Mouse (Mus musculus): ENCODE measurements around the gene Nek9. TPM values are rescaled to one million over a fixed set of nuclear protein-coding genes. Genes with fewer than 3 reads are reported as not detected.

Nek9 gene
- total and polyA plus RNA-seq, 2 experiments from 2014 or later, result 8.5 to 23.2 TPM

GRCm38 (mm10) chr12:85337567-85338311, 1.4 kb downstream of the Nek9 start:
- DNase-seq (no peak), ATAC-seq (no peak)
- Histone ChIP-seq H3K4me1 (ENCODE audit: insufficient read depth) (no peaks in the 10 kb centered on the region), H3K9ac (no peak overlapping the region), H3K27me3 (ENCODE audit: insufficient read depth, low read length) (no peaks in the 10 kb centered on the region), H3K4me3 (ENCODE audit: low read depth, low read length) (no peak overlapping the region), H3K27ac (ENCODE audit: low read depth, low read length) (no peak overlapping the region), H3K9me3 (ENCODE audit: low read length) (no peaks in the 10 kb centered on the region), H3K36me3 (ENCODE audit: insufficient read depth) (peaks cover 25% of the 10 kb centered on the region), H3K4me2 (ENCODE audit: low read depth) (peak overlapping the region; percentile 73; the same call in 1 of the 2 replicates)
- no peak for TF ChIP-seq CTCF (IDR thresholded peaks at IDR 0.05; ENCODE audit: low read depth)
- 83% methylated on average over 6 of the region's 6 CpGs for WGBS

- WGBS, result 91% methylated on average over 7 of the region's 7 CpGs
These were observed 9.0 kb downstream of the Nek9 start for GRCm38 (mm10) chr12:85330153-85330552.

GRCm38 (mm10) chr12:85308651-85309050, 30.5 kb downstream of the Nek9 start:
- no peak overlapping the region for H3K4me2 ChIP-seq (ENCODE audit: low read depth)
- no peaks in the 10 kb centered on the region for H3K9me3 ChIP-seq (ENCODE audit: low read length)
- no peaks in the 10 kb centered on the region for H3K4me1 ChIP-seq (ENCODE audit: insufficient read depth)
- TF ChIP-seq CTCF (IDR thresholded peaks at IDR 0.05; ENCODE audit: low read depth), result no peak
- peaks cover 93% of the 10 kb centered on the region for H3K36me3 ChIP-seq (ENCODE audit: insufficient read depth)
- H3K27me3 ChIP-seq (ENCODE audit: insufficient read depth, low read length), result no peaks in the 10 kb centered on the region
- H3K9ac ChIP-seq, result no peak overlapping the region
- no peak for ATAC-seq
- 55% methylated on average over 3 of the region's 3 CpGs for WGBS
- H3K27ac ChIP-seq (ENCODE audit: low read depth, low read length), result no peak overlapping the region
- H3K4me3 ChIP-seq (ENCODE audit: low read depth, low read length), result no peak overlapping the region
- DNase-seq, result no peak

More at GRCm38 (mm10) chr12:85330153-85330552, 9.0 kb downstream of the Nek9 start:
- Histone ChIP-seq H3K4me2 (ENCODE audit: low read depth) (no peak overlapping the region), H3K27ac (ENCODE audit: low read depth, low read length) (no peak overlapping the region), H3K27me3 (ENCODE audit: insufficient read depth, low read length) (no peaks in the 10 kb centered on the region), H3K9me3 (ENCODE audit: low read length) (no peaks in the 10 kb centered on the region), H3K36me3 (ENCODE audit: insufficient read depth) (peaks cover 65% of the 10 kb centered on the region), H3K9ac (no peak overlapping the region), H3K4me1 (ENCODE audit: insufficient read depth) (no peaks in the 10 kb centered on the region), H3K4me3 (ENCODE audit: low read depth, low read length) (no peak overlapping the region)
- DNase-seq (no peak), ATAC-seq (no peak)
- TF ChIP-seq CTCF (IDR thresholded peaks at IDR 0.05; ENCODE audit: low read depth), result no peak

GRCm38 (mm10) chr12:85305247-85305892, 33.8 kb downstream of the Nek9 start:
- H3K9ac ChIP-seq, result no peak overlapping the region
- H3K4me3 ChIP-seq (ENCODE audit: low read depth, low read length), result no peak overlapping the region
- H3K27me3 ChIP-seq (ENCODE audit: insufficient read depth, low read length), result no peaks in the 10 kb centered on the region
- no peak overlapping the region for H3K27ac ChIP-seq (ENCODE audit: low read depth, low read length)
- DNase-seq (peak; percentile 93), ATAC-seq (peak; percentile 85)
- peak; percentile 98 for TF ChIP-seq CTCF (IDR thresholded peaks at IDR 0.05; ENCODE audit: low read depth)
- H3K4me1 ChIP-seq (ENCODE audit: insufficient read depth), result no peaks in the 10 kb centered on the region
- WGBS, result 51% methylated on average over 16 of the region's 16 CpGs
- H3K36me3 ChIP-seq (ENCODE audit: insufficient read depth), result peaks cover 88% of the 10 kb centered on the region
- no peaks in the 10 kb centered on the region for H3K9me3 ChIP-seq (ENCODE audit: low read length)
- no peak overlapping the region for H3K4me2 ChIP-seq (ENCODE audit: low read depth)

- Histone ChIP-seq H3K27ac (ENCODE audit: low read depth, low read length) (no peak overlapping the region; the same call in 1 of the 2 replicates), H3K4me2 (ENCODE audit: low read depth) (no peak overlapping the region), H3K9me3 (ENCODE audit: low read length) (no peaks in the 10 kb centered on the region), H3K36me3 (ENCODE audit: insufficient read depth) (peaks cover 89% of the 10 kb centered on the region), H3K27me3 (ENCODE audit: insufficient read depth, low read length) (no peaks in the 10 kb centered on the region), H3K4me1 (ENCODE audit: insufficient read depth) (no peaks in the 10 kb centered on the region), H3K4me3 (ENCODE audit: low read depth, low read length) (no peak overlapping the region), H3K9ac (no peak overlapping the region)
- 67% methylated on average over 4 of the region's 4 CpGs for WGBS
- no peak for TF ChIP-seq CTCF (IDR thresholded peaks at IDR 0.05; ENCODE audit: low read depth)
- no peak for DNase-seq
- no peak for ATAC-seq
These were observed 34.4 kb downstream of the Nek9 start for GRCm38 (mm10) chr12:85304725-85305124.

GRCm38 (mm10) chr12:85303256-85303655, 35.9 kb downstream of the Nek9 start:
- H3K4me1 ChIP-seq (ENCODE audit: insufficient read depth), result no peaks in the 10 kb centered on the region
- no peak for DNase-seq
- no peak overlapping the region for H3K4me3 ChIP-seq (ENCODE audit: low read depth, low read length)
- no peaks in the 10 kb centered on the region for H3K9me3 ChIP-seq (ENCODE audit: low read length)
- TF ChIP-seq CTCF (IDR thresholded peaks at IDR 0.05; ENCODE audit: low read depth), result no peak
- H3K9ac ChIP-seq, result no peak overlapping the region
- H3K4me2 ChIP-seq (ENCODE audit: low read depth), result no peak overlapping the region
- peaks cover 75% of the 10 kb centered on the region for H3K36me3 ChIP-seq (ENCODE audit: insufficient read depth)
- no peak overlapping the region for H3K27ac ChIP-seq (ENCODE audit: low read depth, low read length)
- WGBS, result 76% methylated on average over 2 of the region's 2 CpGs
- ATAC-seq, result no peak
- H3K27me3 ChIP-seq (ENCODE audit: insufficient read depth, low read length), result no peaks in the 10 kb centered on the region

GRCm38 (mm10) chr12:85298835-85299180, 40.4 kb downstream of the Nek9 start:
- Histone ChIP-seq H3K4me2 (ENCODE audit: low read depth) (no peak overlapping the region), H3K4me3 (ENCODE audit: low read depth, low read length) (no peak overlapping the region), H3K27me3 (ENCODE audit: insufficient read depth, low read length) (no peaks in the 10 kb centered on the region), H3K27ac (ENCODE audit: low read depth, low read length) (no peak overlapping the region), H3K36me3 (ENCODE audit: insufficient read depth) (peaks cover 36% of the 10 kb centered on the region), H3K9me3 (ENCODE audit: low read length) (no peaks in the 10 kb centered on the region), H3K9ac (no peak overlapping the region), H3K4me1 (ENCODE audit: insufficient read depth) (no peaks in the 10 kb centered on the region)
- DNase-seq (no peak), ATAC-seq (no peak)
- TF ChIP-seq CTCF (IDR thresholded peaks at IDR 0.05; ENCODE audit: low read depth), result no peak
- 91% methylated on average over 1 of the region's 1 CpGs for WGBS
